Mouse (Mus musculus) naive thymus-derived CD4-positive, alpha-beta T cell, adult 5 months (primary cell): ENCODE data around the gene Golga3. TPM values are rescaled to one million over a fixed set of nuclear protein-coding genes. Genes with fewer than 3 reads are reported as not detected.

ENCODE experiments used
- polyA plus RNA-seq: library from polyadenylated mRNA; unstranded; fragments of 100-300 nt; shearing (Covaris generic); gene quantifications from one replicate; pipeline ENCODE4 v1.2.1, GENCODE M21; 2017

The Golga3 gene
- polyA plus RNA-seq = 30.7 TPM

GRCm38 (mm10) chr5:110176362-110177020 is at the start of gene Golga3:
Gene Golga3, plus strand, starts transcription at chr5:110176701.

GRCm38 (mm10) chr5:110135293-110136086 is 41.0 kb upstream of the Golga3 start, which contains the start of gene Chfr:
Gene Chfr, plus strand, starts transcription at chr5:110135842.

GRCm38 (mm10) chr5:110230780-110231461 is 54.4 kb downstream of the Golga3 start, which contains the start of gene Ankle2:
Gene Ankle2, plus strand, starts transcription at chr5:110231004.

GRCm38 (mm10) chr5:110269141-110270101 is 92.9 kb downstream of the Golga3 start, which contains the start of gene Pgam5:
Gene Pgam5, minus strand, starts transcription at chr5:110269913.

Other genes starting within 250 kb of the Golga3 start
- 16.6 TPM for gene Zfp932, start 180.2 kb upstream of the Golga3 start, polyA plus RNA-seq
- gene Gm17655, start 104.2 kb upstream of the Golga3 start, polyA plus RNA-seq = 7.4 TPM
- gene Gm35315, start 82.3 kb upstream of the Golga3 start, polyA plus RNA-seq = 0.86 TPM
- 2.8 TPM for gene Plcxd1, start 76.7 kb upstream of the Golga3 start, polyA plus RNA-seq
- gene Gtpbp6, start 68.5 kb upstream of the Golga3 start, polyA plus RNA-seq = 67.6 TPM
- gene Zfp605, start 66.6 kb upstream of the Golga3 start, polyA plus RNA-seq = 1.8 TPM
- 65.5 TPM for gene Chfr, start 40.9 kb upstream of the Golga3 start, polyA plus RNA-seq
- 48.9 TPM for gene Ankle2, start 54.3 kb downstream of the Golga3 start, polyA plus RNA-seq
- 59.6 TPM for gene Pgam5, start 93.2 kb downstream of the Golga3 start, polyA plus RNA-seq
- 2.4 TPM for gene Pxmp2, start 109.5 kb downstream of the Golga3 start, polyA plus RNA-seq
- gene Pole, start 109.6 kb downstream of the Golga3 start, polyA plus RNA-seq = 3.6 TPM
- gene P2rx2, start 166.5 kb downstream of the Golga3 start, polyA plus RNA-seq = not detected
- not detected for gene Lrcol1, start 168.0 kb downstream of the Golga3 start, polyA plus RNA-seq